ENCODE assay signal across 7 mouse cellular contexts in genomic region chr5:118459391-118459792, GRCm38 (mm10).
DNase-seq lines count a peak whose midpoint lies in the region; ATAC-seq and TF ChIP-seq lines count a peak whose summit lies in the region.

No protein-coding gene starts in this region.

- peak overlapping the region; percentile 21 to 40; a peak in 3 of 4 replicates for H3K4me3 ChIP-seq in MEL (ENCODE audit: control insufficient read depth in 1 of 2, insufficient read depth in 1 of 2, low read depth in 2 of 2, low read length in 2 of 2)
- H3K4me3 ChIP-seq in midbrain, embryonic 11.5 days (ENCODE audit: low read depth, low read length), result peak overlapping the region; percentile 21
- no peak overlapping the region for H3K4me3 ChIP-seq in layer of hippocampus, adult 2 months

- no peak for TF ChIP-seq POLR2A in MEL (IDR thresholded peaks at IDR 0.05; ENCODE audit: control insufficient read depth in 1 of 2, insufficient read depth in 1 of 2, low read depth in 1 of 2, low read length in 2 of 2, poor library complexity in 1 of 2)

- TF ChIP-seq CTCF in MEL (IDR thresholded peaks at IDR 0.05 in 2 of 3, conservative IDR thresholded peaks at IDR 0.05 in 1 of 3; ENCODE audit: control insufficient read depth in 1 of 3, insufficient read depth in 1 of 3, low read depth in 2 of 3, low read length in 3 of 3, poor library complexity in 1 of 3, severe bottlenecking in 1 of 3), result no peak
- no peak for TF ChIP-seq CTCF in layer of hippocampus, adult 2 months (conservative IDR thresholded peaks at IDR 0.05)

- peaks cover 0 to 5% of the 10 kb centered on the region in 2 experiments; a peak in 1 of 4 replicates for H3K4me1 ChIP-seq in MEL (ENCODE audit: control insufficient read depth in 1 of 2, insufficient read depth in 2 of 2, low read length in 2 of 2)
- H3K4me1 ChIP-seq in midbrain, embryonic 11.5 days (ENCODE audit: control insufficient read depth, insufficient read depth, low read length), result peaks cover 13% of the 10 kb centered on the region

- ATAC-seq in midbrain, embryonic 11.5 days (ENCODE audit: low FRiP score), result peak; percentile 74

- H3K27ac ChIP-seq in MEL (ENCODE audit: control insufficient read depth, low read depth, low read length), result no peak overlapping the region
- H3K27ac ChIP-seq in midbrain, embryonic 11.5 days (ENCODE audit: low read depth, low read length), result peak overlapping the region; percentile 44; the same call in 1 of the 2 replicates
- H3K27ac ChIP-seq in layer of hippocampus, adult 2 months, result no peak overlapping the region

- H3K27me3 ChIP-seq in MEL (ENCODE audit: control insufficient read depth in 1 of 2, insufficient read depth in 2 of 2, low read length in 2 of 2), result no peaks in the 10 kb centered on the region
- H3K27me3 ChIP-seq in midbrain, embryonic 11.5 days (ENCODE audit: control insufficient read depth, insufficient read depth, low read length), result 0 out of 2 replicates have a peak, but pooled peaks cover 4% of the 10 kb centered on the region

- no peak for TF ChIP-seq EP300 in MEL (IDR thresholded peaks at IDR 0.05; ENCODE audit: low read depth in 1 of 2, low read length in 2 of 2)

- H3K79me2 ChIP-seq in MEL (ENCODE audit: control insufficient read depth, insufficient read depth, low read length, poor library complexity), result no peaks in the 10 kb centered on the region

- TF ChIP-seq RAD21 in MEL (IDR thresholded peaks at IDR 0.05; ENCODE audit: low read depth, low read length), result no peak

- no peaks in the 10 kb centered on the region for H3K9me3 ChIP-seq in MEL (replicated peaks; ENCODE audit: insufficient read depth, low read length)
- H3K9me3 ChIP-seq in midbrain, embryonic 11.5 days (ENCODE audit: control insufficient read depth, low read length), result no peaks in the 10 kb centered on the region

- 5% methylated on average over 12 of the region's 12 CpGs for WGBS in large intestine, adult 2 months
- WGBS in midbrain, embryonic 11.5 days, result under 1% methylated on average over 12 of the region's 12 CpGs

- peak; percentile 36 for DNase-seq in MEL (ENCODE audit: low read depth, low spot score)
- peak; percentile 29 for DNase-seq in adrenal gland, postnatal 25 days
- peak; percentile 52 to 53 for DNase-seq in heart, adult 18-20 months
- peak; percentile 68 for DNase-seq in large intestine, adult 2 months (ENCODE audit: low read depth, low spot score)
- peak; percentile 95 for DNase-seq in midbrain, embryonic 11.5 days (ENCODE audit: low spot score, missing footprints)
- DNase-seq in layer of hippocampus, adult 2 months (ENCODE audit: low spot score in 2 of 2), result no peak
- no peak for DNase-seq in cerebellum, postnatal 4 days (ENCODE audit: low spot score in 2 of 2)

- peak overlapping the region; percentile 58 for H3K9ac ChIP-seq in MEL (ENCODE audit: control insufficient read depth, low read depth, low read length, poor library complexity, severe bottlenecking)
- H3K9ac ChIP-seq in midbrain, embryonic 11.5 days (ENCODE audit: low read length), result peak overlapping the region; percentile 42

- peaks cover 0 to 3% of the 10 kb centered on the region in 2 experiments; a peak in 1 of 4 replicates for H3K36me3 ChIP-seq in MEL (ENCODE audit: control insufficient read depth in 1 of 2, insufficient read depth in 2 of 2, low read length in 2 of 2)
- no peaks in the 10 kb centered on the region for H3K36me3 ChIP-seq in midbrain, embryonic 11.5 days (ENCODE audit: control insufficient read depth, insufficient read depth, low read length)

- H3K4me2 ChIP-seq in midbrain, embryonic 11.5 days, result peak overlapping the region; percentile 52

TF ChIP-seq in MEL, 35 proteins besides CTCF, POLR2A, EP300 and RAD21:
- TF ChIP-seq GABPA (IDR thresholded peaks at IDR 0.05; ENCODE audit: low read depth, low read length) (no peak), ETS1 (IDR thresholded peaks at IDR 0.05; ENCODE audit: low read depth, low read length) (no peak), CHD1 (IDR thresholded peaks at IDR 0.05; ENCODE audit: low read depth, low read length) (no peak), JUND (IDR thresholded peaks at IDR 0.05; ENCODE audit: low read depth, low read length) (no peak), POLR2AphosphoS2 (IDR thresholded peaks at IDR 0.05; ENCODE audit: low read length) (no peak), ELF1 (IDR thresholded peaks at IDR 0.05; ENCODE audit: low read depth, low read length) (no peak)

Comparison
In these comparisons a context has a peak if more than half of its experiments do, and no peak if none do; other contexts are left out.
1. DNase-seq: peak in MEL (single experiment), adrenal gland, postnatal 25 days (single experiment), heart, adult 18-20 months (2 of 2), large intestine, adult 2 months (single experiment) and midbrain, embryonic 11.5 days (single experiment); none in layer of hippocampus, adult 2 months (0 of 2) and cerebellum, postnatal 4 days (0 of 2).